Mouse (Mus musculus) forebrain, embryonic 13.5 days (tissue): Measurements from ENCODE around the gene C530008M17Rik. TPM values are rescaled to one million over a fixed set of nuclear protein-coding genes. Genes with fewer than 3 reads are reported as not detected.

ENCODE experiments used
- ATAC-seq: fragments of 200-750 bp; cut with Nextera tagmentation; 2 replicates; pipeline ENCODE4 v1.8.0; 2017
- H3K27ac ChIP-seq: fragments of 300-500 bp; sonication (generic); 2 replicates; pipeline ENCODE4 v1.5.1; 2015; ENCODE audit warnings: inconsistent platforms, mild to moderate bottlenecking, moderate library complexity
- H3K27me3 ChIP-seq: fragments of 300-500 bp; sonication (generic); 2 replicates; pipeline ENCODE4 v1.6.1; 2015; ENCODE audit warnings: mild to moderate bottlenecking, inconsistent platforms
- H3K36me3 ChIP-seq: fragments of 300-500 bp; sonication (generic); 2 replicates; pipeline ENCODE4 v1.6.1; 2015; ENCODE audit warnings: mild to moderate bottlenecking, inconsistent platforms; ENCODE audit not compliant: poor library complexity, severe bottlenecking
- H3K4me1 ChIP-seq: fragments of 300-500 bp; sonication (generic); 2 replicates; pipeline ENCODE4 v1.6.1; 2015; ENCODE audit warnings: inconsistent platforms
- H3K4me2 ChIP-seq: fragments of 300-500 bp; sonication (generic); 2 replicates; pipeline ENCODE4 v1.6.1; 2015; ENCODE audit warnings: inconsistent platforms, mild to moderate bottlenecking, moderate library complexity
- H3K4me3 ChIP-seq: fragments of 300-500 bp; sonication (generic); 2 replicates; pipeline ENCODE4 v1.5.1; 2015; ENCODE audit warnings: mild to moderate bottlenecking, inconsistent platforms
- H3K9ac ChIP-seq: fragments of 300-500 bp; sonication (generic); 2 replicates; pipeline ENCODE4 v1.6.1; 2015; ENCODE audit warnings: mild to moderate bottlenecking, inconsistent platforms
- H3K9me3 ChIP-seq: fragments of 300-500 bp; sonication (generic); replicated peaks from 2 replicates; pipeline ENCODE4 v1.6.1; 2016; ENCODE audit warnings: inconsistent platforms
- WGBS: fragments of 180-500 bp; shearing (Covaris S2); methylation state at CpG from one replicate; pipeline ENCODE4 v1.1.7; 2015; 5-methylcytosine and 5-hydroxymethylcytosine counted together
- polyA plus RNA-seq: library from polyadenylated mRNA; unstranded; fragments of >200 nt; fragmentation: Nextera tagmentation; extraction: Ambion mirVana; gene quantifications from 2 replicates; pipeline ENCODE4 v1.2.1, GENCODE M21; 2015

Gene C530008M17Rik
- polyA plus RNA-seq, 1 experiment from 2014 or later, result 77.4 TPM

DNA sequence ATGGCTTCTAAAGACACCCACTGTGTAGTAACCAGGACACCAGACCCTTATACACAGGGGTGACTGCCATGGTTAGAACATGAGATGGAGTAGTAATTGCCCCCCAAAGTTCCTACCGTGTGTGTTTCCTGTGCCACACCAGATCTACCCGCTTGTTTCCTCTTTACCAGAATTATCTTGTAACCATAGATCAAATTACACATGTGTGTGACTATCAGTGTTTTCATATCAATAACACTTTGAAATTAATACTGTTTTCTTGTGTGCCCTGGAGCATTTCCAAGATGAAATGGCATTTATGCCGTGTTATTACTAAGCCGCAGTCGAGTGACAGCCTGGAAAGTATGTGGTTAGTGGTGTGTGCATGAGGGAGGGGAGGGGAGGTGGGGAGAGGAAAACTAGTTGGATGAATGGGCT is 33.9 kb downstream of the C530008M17Rik start:
- Histone ChIP-seq H3K4me2 (no peak overlapping the region), H3K27ac (no peak overlapping the region)
- WGBS, result 85% methylated on average over 5 of the region's 5 CpGs

GRCm38 (mm10) chr5:76691251-76691650 is 34.9 kb downstream of the C530008M17Rik start:
- H3K9ac ChIP-seq, result no peak overlapping the region
- H3K4me1 ChIP-seq, result peaks cover 15% of the 10 kb centered on the region; the same call in 1 of the 2 replicates
- H3K27me3 ChIP-seq, result no peaks in the 10 kb centered on the region
- no peak overlapping the region for H3K4me2 ChIP-seq
- peaks cover 17% of the 10 kb centered on the region for H3K36me3 ChIP-seq
- ATAC-seq, result no peak
- H3K4me3 ChIP-seq, result no peak overlapping the region
- WGBS, result 83% methylated on average over 5 of the region's 5 CpGs
- H3K27ac ChIP-seq, result no peak overlapping the region
- no peaks in the 10 kb centered on the region for H3K9me3 ChIP-seq

More for the DNA sequence above, 33.9 kb downstream of the C530008M17Rik start:
- Histone ChIP-seq H3K27me3 (no peaks in the 10 kb centered on the region), H3K36me3 (peaks cover 14% of the 10 kb centered on the region), H3K4me1 (peaks cover 15% of the 10 kb centered on the region; the same call in 1 of the 2 replicates), H3K9ac (no peak overlapping the region), H3K4me3 (no peak overlapping the region), H3K9me3 (no peaks in the 10 kb centered on the region)
- no peak for ATAC-seq

GRCm38 (mm10) chr5:76691706-76692424 is 35.6 kb downstream of the C530008M17Rik start:
- Histone ChIP-seq H3K27me3 (no peaks in the 10 kb centered on the region), H3K4me2 (no peak overlapping the region), H3K9ac (no peak overlapping the region), H3K36me3 (peaks cover 17% of the 10 kb centered on the region), H3K27ac (no peak overlapping the region), H3K4me1 (peaks cover 15% of the 10 kb centered on the region; the same call in 1 of the 2 replicates), H3K4me3 (no peak overlapping the region), H3K9me3 (no peaks in the 10 kb centered on the region)
- 83% methylated on average over 12 of the region's 12 CpGs for WGBS
- ATAC-seq, result no peak

GRCm38 (mm10) chr5:76697536-76697935 is 41.2 kb downstream of the C530008M17Rik start:
- WGBS, result 72% methylated on average over 7 of the region's 7 CpGs
- Histone ChIP-seq H3K36me3 (peaks cover 3% of the 10 kb centered on the region; the same call in 1 of the 2 replicates), H3K4me3 (no peak overlapping the region), H3K27ac (no peak overlapping the region; the same call in 1 of the 2 replicates), H3K9ac (no peak overlapping the region), H3K27me3 (no peaks in the 10 kb centered on the region), H3K4me2 (no peak overlapping the region), H3K4me1 (peaks cover 50% of the 10 kb centered on the region), H3K9me3 (no peaks in the 10 kb centered on the region)
- ATAC-seq, result no peak; the same call in 1 of the 2 replicates

DNA sequence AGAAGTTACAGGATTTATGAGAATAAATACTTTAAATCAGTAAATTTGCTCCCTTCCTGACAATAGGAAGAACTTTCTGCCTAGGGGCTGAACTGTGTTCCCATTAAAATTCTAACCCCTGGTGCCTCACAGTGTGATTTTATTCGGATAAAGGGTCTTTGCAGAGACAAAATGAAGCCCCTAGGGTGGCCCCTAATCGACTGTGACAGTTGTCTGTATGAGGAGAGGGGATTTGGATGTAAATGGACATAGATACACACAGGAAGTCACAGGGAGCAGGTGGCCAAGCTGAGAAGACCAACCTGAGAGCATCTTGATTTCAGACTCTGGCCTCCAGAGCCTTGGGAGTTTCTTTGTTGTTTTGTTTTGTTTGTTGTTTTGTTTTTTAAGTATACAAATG is 41.9 kb downstream of the C530008M17Rik start:
- Histone ChIP-seq H3K4me1 (peaks cover 57% of the 10 kb centered on the region), H3K9ac (no peak overlapping the region), H3K4me2 (no peak overlapping the region), H3K4me3 (no peak overlapping the region), H3K27ac (no peak overlapping the region), H3K9me3 (no peaks in the 10 kb centered on the region), H3K36me3 (peaks cover 3% of the 10 kb centered on the region; the same call in 1 of the 2 replicates), H3K27me3 (no peaks in the 10 kb centered on the region)
- no peak for ATAC-seq
- 15% methylated on average over 2 of the region's 2 CpGs for WGBS

DNA sequence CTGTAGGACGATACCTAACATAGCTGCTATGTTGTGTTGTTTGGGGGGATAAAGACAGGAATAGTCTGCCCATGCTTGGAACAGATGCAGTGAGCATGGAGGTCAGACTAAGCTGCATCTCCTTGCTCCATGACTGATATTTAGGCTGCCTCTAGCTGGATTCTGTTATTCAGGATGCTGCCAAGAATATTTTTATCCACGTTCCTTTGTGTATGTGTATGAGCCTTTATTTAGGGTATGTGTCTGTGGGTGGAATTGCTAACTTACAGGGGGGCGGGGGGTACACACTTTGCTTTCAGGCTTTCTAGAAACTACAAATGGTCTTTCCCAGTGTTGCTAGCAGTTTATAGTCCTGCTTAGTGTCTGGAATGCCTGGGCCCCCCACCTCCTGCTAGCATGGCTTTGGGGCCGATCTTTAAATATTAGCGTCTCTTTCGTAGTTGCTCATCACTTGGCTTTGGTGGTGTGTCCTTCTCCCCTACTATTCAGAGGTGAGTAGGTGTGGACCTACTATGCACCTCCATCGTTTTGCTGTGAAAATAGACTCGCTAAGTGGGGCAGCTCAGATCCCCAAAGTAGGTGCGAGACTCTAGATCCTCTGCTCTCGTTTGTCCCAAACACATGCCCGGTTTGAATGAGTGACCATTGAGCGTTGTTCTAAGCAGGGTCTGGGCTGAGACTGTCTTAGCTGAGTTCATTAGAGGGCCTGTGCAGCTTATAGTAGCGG is 45.0 kb downstream of the C530008M17Rik start:
- H3K27me3 ChIP-seq, result no peaks in the 10 kb centered on the region
- no peak overlapping the region for H3K4me3 ChIP-seq
- H3K27ac ChIP-seq, result peak overlapping the region; percentile 46; the same call in 1 of the 2 replicates
- H3K4me1 ChIP-seq, result peaks cover 62% of the 10 kb centered on the region
- no peaks in the 10 kb centered on the region for H3K36me3 ChIP-seq
- H3K9me3 ChIP-seq, result no peaks in the 10 kb centered on the region
- no peak overlapping the region for H3K9ac ChIP-seq
- WGBS, result 74% methylated on average over 13 of the region's 13 CpGs
- ATAC-seq, result no peak
- H3K4me2 ChIP-seq, result no peak overlapping the region

DNA sequence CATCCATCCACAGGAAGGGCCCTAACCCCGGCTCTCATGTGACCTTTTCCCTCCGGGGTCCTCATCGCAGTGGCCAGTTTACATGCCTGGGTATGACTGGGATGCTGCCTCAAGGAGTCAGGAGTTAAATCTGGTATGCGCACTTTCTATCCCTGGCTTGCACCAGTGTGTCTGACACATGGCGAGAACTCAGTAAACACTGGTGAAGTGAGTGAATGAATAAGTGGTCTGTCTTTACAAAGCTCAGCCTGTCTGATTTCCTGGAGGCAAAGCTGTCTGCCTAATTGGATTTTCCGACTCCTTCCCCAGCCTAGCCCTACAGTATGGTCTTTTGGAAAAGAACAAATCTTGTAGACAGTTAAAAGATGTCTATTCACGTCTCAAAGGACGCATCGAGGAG is 45.8 kb downstream of the C530008M17Rik start:
- WGBS, result 31% methylated on average over 9 of the region's 9 CpGs
- Histone ChIP-seq H3K4me2 (peak overlapping the region; percentile 34), H3K36me3 (no peaks in the 10 kb centered on the region), H3K9ac (no peak overlapping the region; the same call in 1 of the 2 replicates), H3K27me3 (no peaks in the 10 kb centered on the region), H3K4me1 (peaks cover 62% of the 10 kb centered on the region), H3K4me3 (no peak overlapping the region), H3K27ac (peak overlapping the region; percentile 73), H3K9me3 (no peaks in the 10 kb centered on the region)
- peak; percentile 66 for ATAC-seq

DNA sequence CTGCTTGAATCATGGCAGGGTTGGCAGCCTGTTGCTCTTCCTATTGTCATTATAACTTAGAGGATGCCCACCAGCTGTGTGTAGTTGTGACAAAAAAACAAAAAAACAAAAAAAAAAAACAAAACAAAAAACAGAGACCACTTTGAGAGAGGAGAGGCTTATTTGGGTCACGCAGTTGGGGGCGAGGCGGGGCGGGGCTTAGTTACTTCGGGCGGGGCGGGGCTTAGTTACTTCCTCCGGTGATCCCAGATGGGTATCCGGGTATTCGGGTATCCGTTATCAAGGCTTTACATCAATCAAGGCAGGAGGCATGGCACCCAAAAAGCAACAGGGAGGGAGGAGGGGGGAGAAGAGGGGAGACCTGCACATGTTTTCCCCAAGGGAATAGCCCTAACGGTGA is 46.3 kb downstream of the C530008M17Rik start:
- Histone ChIP-seq H3K4me1 (peaks cover 58% of the 10 kb centered on the region), H3K27ac (peak overlapping the region; percentile 73), H3K9ac (no peak overlapping the region; the same call in 1 of the 2 replicates), H3K36me3 (0 out of 2 replicates have a peak, but pooled peaks cover under 1% of the 10 kb centered on the region), H3K4me3 (no peak overlapping the region), H3K9me3 (no peaks in the 10 kb centered on the region), H3K4me2 (peak overlapping the region; percentile 34), H3K27me3 (no peaks in the 10 kb centered on the region)
- 21% methylated on average over 12 of the region's 12 CpGs for WGBS
- no peak for ATAC-seq

DNA sequence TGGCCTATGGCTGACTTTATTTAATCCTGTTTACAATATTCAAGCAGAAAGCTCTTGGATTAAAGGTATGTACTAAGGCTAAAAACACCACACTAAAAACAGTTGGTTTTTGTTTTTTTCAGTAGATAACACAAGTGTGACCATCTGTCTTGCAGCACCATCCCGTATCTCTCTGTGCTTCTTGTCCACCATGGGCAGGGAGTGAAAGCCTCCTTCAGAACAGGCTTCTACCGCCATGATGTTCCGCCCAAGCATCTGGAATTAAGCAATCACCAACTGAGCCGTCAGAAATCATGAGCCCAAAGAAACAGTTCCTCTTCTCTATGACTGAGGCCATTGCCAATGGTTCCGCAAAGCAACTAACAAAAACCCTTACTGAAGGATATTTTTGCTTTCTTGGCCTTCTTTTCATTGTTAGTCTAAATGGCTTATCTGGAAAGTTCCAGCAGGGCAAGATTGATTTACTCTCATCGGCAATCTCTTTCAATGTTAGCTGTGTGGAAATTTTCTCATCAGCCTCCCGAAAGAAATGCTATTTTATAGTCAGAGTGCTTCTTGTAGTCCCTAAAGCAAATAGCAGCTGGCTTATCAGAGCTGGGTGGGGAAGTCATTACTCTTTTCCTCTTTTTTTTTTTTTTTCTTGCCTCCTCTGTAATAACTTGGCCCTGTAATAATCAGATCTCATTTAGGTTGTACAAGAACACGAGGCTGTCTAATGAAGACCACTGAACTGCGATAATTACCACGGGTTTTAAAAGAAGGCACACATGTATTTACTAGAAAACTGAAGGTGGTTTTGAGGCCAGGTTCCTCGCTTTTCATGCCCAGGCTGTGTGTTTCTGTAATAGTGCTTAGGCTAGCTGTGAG is 49.2 kb downstream of the C530008M17Rik start:
- H3K4me2 ChIP-seq, result no peak overlapping the region
- H3K9ac ChIP-seq, result no peak overlapping the region
- no peak overlapping the region for H3K27ac ChIP-seq
- no peak for ATAC-seq
- 72% methylated on average over 11 of the region's 11 CpGs for WGBS
- no peak overlapping the region for H3K4me3 ChIP-seq
- no peaks in the 10 kb centered on the region for H3K9me3 ChIP-seq
- 0 out of 2 replicates have a peak, but pooled peaks cover 3% of the 10 kb centered on the region for H3K36me3 ChIP-seq
- H3K27me3 ChIP-seq, result no peaks in the 10 kb centered on the region
- peaks cover 41% of the 10 kb centered on the region for H3K4me1 ChIP-seq

DNA sequence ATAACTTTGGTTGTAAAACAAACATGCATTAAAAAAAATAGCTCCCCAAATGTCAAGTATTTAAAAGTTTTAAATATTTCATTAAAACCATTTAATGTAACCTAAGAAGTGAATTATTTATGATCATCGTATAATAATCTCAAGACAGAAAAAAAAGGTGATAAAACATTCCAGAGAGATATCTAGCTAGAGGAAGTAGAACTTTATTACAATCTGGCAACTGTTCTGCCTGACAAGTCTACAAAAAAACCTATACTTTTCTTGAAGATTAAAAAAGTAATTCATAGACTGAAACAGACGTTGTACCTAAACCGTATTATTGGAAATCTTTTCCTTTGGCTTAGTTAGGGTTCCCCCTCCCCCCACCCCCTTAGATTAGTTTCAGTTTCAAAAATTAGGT is 50.8 kb downstream of the C530008M17Rik start:
- ATAC-seq, result no peak
- Histone ChIP-seq H3K27ac (no peak overlapping the region), H3K4me1 (peaks cover 27% of the 10 kb centered on the region)

GRCm38 (mm10) chr5:76708004-76708403 is 51.7 kb downstream of the C530008M17Rik start:
- Histone ChIP-seq H3K27me3 (no peaks in the 10 kb centered on the region), H3K4me2 (no peak overlapping the region), H3K36me3 (0 out of 2 replicates have a peak, but pooled peaks cover 3% of the 10 kb centered on the region), H3K9ac (no peak overlapping the region), H3K27ac (peak overlapping the region; percentile 35; the same call in 1 of the 2 replicates), H3K4me1 (peaks cover 18% of the 10 kb centered on the region), H3K4me3 (no peak overlapping the region), H3K9me3 (no peaks in the 10 kb centered on the region)
- WGBS, result 79% methylated on average over 15 of the region's 15 CpGs
- no peak for ATAC-seq

More for the DNA sequence above, 50.8 kb downstream of the C530008M17Rik start:
- 0 out of 2 replicates have a peak, but pooled peaks cover 3% of the 10 kb centered on the region for H3K36me3 ChIP-seq
- no peaks in the 10 kb centered on the region for H3K9me3 ChIP-seq
- H3K4me3 ChIP-seq, result no peak overlapping the region
- H3K9ac ChIP-seq, result no peak overlapping the region
- H3K4me2 ChIP-seq, result no peak overlapping the region
- WGBS, result 93% methylated on average over 3 of the region's 3 CpGs
- H3K27me3 ChIP-seq, result no peaks in the 10 kb centered on the region
